Mouse (Mus musculus) 416B (cell line): ENCODE measurements around the gene Asb4.

ENCODE experiments used
- DNase-seq: peaks from one replicate; pipeline ENCODE4 v3.0.0; 2011; ENCODE audit warnings: low read depth

Gene Asb4

DNA sequence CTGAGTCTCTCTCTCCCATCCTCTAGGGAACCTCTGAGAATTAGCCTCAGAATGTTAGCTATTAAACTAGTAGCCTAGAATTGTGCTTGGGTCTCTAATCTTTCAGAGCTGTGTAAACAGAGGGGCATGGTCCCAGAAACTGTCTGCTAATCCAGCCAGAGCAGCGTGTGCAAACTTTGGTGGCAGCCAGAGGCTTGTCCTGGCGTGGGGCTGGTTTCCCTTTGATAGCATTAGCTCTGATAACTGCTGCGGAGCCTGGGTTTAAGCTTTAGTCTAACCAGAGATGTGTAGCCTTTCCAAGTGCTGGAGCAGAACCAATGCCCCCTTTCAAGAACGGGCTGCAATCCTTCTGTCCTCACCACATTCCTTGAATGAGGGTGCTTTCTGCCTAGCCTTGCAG lies 11.8 kb downstream of the Asb4 start:
- no peak for DNase-seq

DNA sequence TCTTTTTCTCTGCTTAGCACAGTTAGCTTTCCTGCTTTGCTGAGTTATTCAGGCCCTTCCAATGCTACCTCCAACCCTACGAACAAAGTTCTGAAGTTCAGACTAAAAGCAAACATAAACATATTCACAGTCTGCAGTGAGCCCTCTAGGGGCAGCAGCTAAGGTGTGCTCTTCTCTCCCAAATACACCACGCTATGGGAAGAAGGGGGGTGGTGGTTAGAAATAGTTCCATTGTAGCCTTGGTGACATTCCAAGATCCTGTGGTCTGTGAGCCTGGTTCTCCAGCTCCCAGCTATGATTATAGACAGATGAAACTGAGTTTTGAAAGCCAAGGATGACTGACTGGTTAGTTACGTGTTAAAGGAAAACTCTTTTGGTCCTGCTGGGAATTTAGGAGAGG lies 13.6 kb downstream of the Asb4 start:
- DNase-seq: no peak

DNA sequence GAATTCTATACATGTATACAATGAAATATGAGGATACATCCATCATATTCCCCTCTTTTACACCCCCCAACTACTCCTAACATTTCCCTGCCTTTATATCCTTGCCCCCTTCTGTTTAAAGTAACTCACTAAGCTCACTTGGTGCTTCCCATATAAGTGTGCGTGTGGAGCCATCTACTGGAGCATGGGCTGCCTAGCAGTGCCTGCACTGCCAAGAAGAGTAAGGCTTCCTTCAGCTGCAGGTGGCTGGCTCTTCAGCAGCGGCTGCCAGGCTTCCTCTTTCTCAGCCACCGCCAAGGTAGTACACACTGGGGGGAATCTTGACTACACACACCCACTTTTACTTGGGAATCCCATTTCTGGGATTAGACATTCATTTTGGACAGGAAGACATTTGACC lies 18.2 kb downstream of the Asb4 start:
- DNase-seq: peak; percentile 74

DNA sequence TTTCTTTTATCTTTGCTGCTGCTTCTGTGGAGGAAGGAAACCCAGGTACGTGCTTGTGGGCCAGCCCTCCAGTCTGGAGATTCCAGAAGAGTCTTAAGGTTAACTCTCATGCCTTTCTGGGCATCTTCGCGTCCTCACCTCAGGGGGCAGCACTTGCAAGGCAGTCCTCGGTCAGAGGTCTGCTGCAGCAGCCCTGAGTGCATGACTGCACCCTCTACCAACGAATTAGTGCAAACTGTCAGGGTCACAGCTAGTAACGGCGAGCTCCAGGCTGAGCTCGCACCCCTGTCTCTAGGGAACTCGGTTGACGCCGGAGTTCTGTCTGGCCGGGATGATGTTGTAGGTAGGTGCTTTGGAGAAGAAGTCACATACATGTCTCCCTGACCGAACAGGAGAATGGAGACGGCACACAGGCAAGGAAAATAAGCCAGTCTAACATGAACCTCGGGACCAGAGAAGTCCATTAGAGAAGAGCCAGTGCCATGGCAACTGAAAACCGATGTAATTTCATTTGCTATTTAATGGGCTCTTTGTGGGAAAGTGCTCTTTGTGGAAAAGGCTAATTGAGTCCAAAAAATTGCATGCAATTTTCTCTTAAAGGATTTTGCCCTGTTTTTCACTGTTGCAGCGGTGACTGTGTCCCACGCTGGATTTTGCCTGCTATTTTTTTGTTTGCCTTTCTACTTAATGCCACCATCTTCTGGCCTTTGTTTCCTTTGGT lies 20.1 kb downstream of the Asb4 start:
- DNase-seq: no peak

DNA sequence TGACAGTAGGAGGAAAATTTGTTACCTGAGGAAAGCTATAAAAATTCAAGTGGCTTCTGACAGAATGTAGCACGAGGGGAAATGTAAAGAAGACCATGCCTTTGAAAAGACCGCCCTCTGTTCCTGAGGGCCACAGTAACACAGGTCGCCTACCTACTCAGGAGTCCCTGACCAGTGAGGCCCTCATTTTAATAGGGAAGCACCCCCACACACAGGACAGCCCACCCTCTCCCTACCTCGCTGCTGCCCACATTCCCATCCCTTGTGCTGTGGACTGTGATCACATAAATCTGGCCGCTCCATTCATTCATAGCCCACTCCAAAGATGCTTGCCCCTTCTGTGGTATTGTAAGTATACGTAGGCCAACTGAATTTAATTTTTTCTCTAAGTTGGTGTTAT lies 20.8 kb downstream of the Asb4 start:
- DNase-seq: no peak

DNA sequence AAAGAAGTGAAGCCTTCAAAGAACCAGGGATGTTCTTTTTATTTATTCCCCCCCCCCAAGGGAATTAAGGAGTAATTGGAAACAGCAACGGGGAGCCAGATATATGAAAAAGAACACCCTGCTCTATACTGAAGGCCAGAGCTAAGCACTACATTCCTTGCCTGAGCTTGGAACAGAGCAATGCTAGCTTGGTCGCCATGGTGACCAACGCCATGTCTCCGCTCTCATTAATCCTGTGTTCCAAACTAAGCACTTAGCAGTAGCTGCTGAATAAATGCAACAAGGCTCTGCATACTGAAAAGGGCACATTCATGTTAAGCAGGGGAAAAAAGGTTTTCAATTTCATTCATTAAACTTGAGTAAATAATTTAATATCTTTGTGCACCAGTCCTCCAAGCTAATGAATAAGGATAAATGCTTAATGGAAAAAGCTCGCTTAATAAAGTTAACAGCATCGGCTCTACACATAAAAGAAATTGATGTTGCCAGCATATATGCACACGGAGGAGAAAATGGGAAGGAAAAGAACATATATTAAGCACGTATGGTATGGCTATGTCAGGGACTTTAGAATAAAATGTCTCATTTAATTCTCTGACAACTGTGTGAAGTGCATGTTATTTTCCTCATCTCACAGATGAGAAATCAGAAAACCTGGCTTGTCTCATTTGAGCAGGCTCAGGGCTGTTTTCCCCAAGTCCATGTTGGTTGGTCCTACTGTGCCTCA lies 25.4 kb downstream of the Asb4 start:
- no peak for DNase-seq

DNA sequence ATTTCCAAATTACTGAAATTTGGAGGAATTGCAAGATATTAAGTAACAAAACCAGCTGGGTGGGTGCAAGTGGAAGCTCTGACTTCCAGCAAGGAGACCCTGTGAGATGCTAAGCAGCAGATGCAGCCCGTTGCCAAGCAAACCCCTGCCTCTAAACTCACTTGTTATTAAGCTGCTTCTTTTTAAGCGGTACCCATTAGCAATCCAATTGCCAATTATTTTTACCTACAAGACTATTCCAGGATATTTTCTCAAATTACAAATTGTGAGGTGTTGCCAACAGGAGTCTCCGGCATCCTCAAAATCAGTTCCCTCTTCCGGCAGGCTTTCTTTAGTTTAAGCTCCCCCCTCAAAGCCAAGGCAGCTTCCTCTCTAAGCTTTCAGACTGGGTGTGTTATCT lies 26.5 kb downstream of the Asb4 start:
- DNase-seq: no peak

DNA sequence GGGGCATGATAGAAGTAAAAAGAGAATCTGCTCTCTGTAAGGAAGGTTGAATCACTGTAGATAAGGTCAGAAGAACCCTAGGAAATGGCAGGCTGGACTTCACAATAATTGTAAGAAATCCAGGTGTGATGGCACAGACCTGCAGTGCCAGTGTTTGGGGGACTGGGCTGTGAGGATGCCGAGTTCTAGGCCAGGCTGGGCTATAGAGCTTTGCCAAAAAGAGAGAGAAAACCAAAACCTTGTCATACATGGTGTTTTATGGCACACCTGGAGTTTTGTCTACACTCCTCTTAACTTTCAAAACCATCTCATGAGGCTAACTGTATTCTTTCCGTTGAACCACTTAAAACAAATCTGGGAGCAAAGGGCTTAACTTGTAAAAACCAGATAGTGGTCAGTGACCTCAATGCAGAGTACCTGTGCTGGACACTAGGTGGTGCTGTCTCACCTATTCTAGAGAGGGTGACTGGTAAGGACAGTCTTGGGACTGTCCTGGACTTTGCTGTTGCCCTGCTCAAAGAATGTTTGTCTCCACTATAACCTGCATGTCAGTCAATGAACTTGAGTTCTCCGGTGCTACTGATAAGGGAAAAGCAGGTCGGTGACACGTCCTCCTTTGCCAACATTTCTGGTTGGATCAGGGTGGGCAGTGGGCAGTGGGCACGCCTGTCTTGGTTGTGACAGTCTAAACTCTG lies 27.7 kb downstream of the Asb4 start:
- peak; percentile 77 for DNase-seq

DNA sequence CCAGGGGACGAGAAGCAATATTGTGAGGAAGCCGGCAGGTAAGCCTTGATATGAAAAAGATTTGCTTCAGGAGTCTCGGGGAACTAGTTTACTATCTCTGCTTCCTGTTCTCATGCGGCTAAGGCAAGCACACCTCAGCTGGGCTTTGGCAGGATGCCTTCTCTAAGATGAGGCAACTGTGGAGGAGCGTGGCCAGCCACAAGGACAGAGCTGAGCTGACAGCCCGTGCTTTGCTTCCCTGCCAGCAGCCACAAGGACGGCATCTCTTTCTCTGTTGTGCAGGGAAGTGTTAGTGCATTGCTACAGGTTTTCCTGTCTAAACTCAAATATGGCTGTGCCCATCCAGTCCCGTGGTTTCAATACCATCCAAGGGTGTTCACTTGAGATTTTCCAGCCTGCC lies 30.1 kb downstream of the Asb4 start:
- peak; percentile 28 for DNase-seq

DNA sequence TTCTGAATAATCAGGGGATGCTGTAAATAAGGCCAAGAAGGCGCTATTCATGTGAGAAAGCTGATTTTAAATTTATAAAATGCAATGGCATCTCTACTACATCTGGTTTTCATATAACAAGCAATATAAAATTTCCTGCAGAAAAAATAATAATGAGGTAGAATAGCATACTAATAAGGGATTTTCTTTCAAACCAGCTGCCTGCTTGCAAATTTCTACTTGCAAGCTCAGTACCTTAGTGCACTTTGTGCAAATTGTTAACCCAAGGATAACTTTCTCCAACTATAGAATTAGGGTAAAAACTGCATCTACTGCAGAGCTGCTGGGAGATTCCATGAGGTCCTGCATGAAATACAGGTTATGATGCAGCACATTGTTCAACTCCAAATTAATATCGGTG lies 38.3 kb downstream of the Asb4 start:
- DNase-seq: no peak

DNA sequence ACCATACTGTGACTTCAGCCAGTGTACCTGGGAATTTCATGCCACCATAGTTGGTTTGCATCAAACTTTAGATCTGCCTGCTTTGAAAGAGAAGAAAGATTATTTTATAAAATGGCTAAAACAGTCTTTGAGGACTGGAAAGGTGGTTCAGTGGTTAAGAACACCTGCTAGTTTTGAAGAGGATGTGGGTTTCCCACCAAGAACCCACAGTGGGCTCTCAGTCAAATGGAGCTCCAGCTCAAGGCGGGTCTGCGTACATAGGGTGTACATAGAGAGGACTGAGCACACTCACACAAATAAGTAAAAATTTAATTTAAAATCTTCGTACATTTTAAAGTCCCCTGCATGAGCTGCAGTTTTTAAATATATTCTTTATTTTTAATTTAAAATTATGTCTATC lies 39.2 kb downstream of the Asb4 start:
- no peak for DNase-seq

DNA sequence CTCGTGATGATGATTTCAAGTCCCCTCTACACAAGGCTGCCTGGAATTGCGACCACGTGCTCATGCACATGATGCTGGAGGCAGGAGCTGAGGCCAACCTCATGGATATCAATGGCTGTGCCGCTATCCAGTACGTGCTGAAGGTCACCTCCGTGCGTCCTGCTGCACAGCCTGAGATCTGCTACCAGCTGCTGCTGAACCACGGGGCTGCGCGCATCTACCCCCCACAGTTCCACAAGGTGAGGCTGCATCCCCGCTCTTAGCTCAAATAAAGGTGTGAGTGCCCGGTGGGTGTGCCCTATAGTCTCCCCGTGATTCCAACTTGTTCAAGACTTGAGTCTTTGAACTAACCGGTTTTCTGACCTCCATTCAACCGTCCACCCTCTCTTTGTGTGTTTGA lies 40.4 kb downstream of the Asb4 start:
- no peak for DNase-seq

DNA sequence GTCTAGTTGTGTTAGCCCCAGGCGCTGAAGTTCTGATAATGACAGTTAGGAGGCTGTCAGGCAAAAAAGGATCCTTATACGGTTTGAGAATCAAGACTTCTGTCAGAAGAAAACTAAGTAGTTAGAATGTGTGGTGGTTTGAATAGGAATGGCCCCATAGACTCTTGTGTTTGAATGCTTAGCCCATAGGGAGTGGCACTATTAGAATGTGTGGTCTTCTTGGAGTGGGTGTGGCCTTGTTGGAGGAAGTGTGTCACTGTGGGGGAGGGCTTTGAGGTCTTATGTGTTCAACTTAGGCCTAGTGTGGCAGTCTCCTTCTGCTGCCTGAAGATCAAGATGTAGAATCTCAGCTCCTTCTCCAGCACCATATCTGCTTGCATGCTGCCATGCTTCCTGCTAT lies 43.8 kb downstream of the Asb4 start:
- no peak for DNase-seq

DNA sequence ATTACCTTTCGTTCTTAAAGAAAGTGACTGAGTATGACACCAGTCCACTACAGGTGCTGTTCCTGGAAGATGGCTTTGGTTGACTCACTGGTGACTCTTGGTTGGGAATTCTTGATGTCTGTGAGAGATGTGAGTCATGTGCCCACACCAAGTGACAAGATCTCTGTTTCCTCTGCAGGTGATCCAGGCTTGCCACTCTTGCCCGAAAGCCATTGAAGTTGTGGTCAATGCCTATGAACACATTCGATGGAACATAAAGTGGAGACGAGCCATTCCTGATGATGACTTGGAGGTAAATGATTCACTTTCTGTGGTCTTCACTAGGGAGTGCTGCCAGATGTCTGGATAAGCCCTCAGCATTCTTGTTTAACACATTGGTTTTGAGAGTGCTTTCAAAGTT lies 46.4 kb downstream of the Asb4 start:
- no peak for DNase-seq

DNA sequence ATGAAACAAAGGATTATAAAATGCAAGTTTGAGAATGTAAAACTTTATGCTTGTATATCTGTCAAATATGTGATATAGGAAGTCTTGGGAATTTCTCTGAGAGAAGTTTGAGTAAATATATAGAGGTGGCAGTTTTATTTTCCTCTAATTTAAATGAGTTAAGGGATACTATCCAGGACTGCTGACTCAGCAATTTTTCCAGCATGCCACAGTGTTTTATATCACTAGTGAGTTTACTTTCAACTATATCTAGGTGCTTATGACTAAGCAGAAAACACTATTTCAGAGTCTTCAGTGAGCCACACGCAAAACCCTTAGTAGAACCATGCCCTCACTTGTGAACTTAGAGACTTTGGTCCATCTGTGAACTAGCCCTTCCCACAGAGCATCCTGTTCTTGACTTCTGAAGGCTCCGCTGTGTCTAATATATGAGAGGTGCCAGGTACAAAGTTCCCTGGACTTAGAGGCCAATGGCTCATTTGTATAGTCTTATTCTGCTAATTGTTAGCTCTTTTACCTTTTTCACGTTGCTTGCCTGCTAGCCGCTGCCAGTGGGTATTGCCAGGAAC lies 46.9 kb downstream of the Asb4 start:
- no peak for DNase-seq

DNA sequence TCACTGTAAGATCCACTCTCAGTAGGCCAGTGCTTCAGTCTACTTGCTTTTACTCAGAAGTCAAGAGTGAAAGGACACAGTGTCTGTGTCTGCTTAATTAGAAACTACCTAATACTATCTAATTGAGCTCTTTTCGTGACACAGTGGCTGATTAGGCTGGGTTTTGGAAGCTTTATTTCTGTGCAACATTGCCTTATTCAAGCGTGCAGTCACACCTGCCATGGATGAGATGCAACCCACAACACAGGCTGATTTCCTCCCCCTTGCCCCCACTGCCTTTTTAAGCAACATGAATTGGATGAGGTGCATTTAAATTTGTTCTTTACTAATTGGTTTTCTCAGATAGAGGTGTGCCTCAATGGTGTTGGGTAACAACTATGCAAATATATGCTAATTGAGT lies 50.7 kb downstream of the Asb4 start:
- no peak for DNase-seq

DNA sequence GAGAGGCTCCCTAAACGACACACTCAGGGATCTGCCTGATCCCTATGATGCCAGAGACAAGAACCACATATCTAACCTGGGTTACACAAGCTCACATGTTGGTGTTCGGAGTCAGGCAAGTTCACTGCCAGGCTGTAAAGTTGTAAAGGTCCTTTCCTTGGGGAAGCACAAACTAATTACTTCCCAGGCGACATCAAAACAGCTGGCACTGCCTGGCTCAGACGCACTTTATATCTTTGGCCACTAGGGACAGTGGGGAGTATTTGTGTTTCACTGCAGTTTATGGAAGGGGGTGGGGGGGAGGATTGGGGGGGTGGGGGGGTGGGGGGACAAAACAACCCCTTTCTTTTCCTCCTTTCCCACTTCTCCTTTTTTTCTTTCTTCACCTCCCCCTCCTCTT lies 54.6 kb downstream of the Asb4 start:
- DNase-seq: peak; percentile 3

DNA sequence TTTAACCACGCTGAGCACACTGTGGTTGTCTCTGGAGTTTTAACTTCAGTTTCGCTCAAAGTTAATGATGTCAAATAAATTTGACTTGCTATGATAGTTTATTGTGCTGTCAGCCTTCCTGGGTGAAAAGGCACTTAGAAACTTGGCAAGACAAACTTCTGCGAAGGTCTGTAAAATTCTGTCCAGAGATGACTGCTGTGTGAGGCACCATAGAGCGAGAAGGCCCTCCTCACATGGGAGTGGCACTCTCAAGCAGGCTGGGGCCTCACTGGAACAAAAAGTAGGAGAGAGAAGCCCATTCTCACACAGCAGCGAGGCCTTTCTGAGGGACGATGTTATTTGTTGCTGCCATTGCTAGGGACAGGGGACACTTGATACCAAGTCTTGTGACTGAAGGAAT lies 58.0 kb downstream of the Asb4 start:
- DNase-seq: no peak

DNA sequence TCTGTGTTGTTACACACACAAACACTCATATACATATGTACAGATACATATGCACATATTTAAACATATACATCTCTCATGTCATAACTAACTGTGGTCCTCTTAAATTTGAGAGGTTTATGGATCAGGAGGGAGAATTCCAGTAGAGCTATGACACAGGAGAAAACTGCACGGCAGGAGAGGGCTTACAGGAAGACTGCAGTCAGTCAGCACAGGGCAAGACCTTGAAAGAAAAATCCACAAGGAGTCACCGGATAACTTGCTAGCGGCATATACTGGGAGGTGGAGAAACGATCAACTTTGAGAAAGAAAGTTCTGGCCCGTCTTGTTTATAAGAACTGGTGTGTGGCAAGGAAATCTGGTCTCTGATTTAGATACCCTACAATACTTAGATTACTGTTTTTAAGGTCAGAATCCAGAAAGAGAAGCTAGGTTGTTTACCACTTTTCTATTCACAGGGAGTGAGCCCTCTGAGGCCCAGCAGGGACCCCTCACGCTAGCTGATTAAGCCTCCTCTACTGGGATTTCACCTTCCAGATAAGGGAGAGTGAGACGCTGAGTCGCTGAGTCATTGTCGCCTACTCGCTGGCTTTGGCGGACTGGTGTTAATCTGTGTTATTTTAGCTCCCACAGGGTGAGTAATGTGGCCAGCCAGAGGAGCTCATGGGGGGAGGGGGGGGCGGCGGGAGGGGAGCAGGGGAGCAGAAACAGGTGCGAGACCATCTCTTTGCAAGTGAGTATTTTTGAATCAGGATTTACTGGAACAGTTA lies 59.3 kb downstream of the Asb4 start:
- DNase-seq: peak; percentile 75

DNA sequence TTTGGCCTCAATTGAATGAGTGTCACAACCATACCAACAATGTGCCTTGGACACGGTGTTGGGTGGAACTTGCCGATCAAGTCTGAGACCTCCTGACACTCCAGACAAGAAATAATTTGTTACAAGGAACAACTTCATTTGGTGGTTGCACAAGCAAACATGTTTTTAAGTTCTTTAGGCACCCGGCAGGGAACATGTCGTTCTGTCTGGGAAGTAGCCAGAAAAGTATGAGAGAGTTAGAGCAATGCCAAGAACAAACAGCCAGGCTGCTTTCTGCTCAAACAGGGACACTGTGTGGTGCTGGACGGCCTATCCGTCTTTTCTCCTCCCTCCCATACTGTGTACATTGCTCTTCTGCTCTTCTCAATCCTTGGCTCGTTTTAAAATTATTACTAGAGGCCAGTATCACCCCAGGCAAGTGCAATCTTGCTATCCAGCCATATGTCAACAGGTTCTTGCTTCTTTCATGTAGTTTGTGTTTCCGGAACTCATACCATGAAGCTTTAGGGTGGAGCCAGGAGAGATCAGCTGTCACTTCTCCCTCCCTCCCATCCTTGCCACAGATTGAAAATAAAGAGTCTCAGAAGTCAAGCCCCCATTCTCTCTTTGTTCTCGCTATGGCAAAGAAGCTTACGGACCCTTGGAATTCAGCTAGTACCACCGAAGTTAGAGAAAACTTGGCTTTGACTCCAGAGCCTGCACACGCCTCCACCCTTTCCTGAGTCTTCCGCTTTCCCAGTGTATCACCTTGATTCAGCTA lies 60.1 kb downstream of the Asb4 start:
- DNase-seq: no peak

DNA sequence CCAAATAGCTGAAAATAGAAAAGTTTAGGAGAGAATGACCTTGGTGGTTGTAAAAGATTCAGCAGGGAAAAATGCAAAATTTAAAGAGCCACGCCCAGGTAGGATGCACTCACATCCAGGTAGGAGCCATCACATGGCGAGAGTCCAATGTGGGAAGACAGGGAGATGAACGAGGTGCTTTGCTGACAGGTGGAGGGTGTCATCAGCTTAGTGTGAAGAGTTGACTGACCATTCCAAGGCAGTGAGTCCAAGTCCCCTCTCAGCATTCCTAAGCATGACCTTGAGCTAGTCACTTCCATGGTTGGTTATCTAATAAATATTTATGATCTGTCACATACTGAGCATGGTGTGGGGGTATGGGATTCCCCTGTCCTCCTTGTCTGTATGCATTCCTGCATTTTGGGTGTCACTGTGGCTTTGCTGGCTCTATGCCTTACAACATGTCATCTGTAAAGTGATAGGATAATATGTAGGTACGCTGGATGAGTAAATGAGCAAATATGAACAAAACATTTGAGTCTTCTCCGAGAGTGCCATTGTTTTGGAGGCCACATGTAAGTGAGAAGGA lies 61.2 kb downstream of the Asb4 start:
- no peak for DNase-seq
